Mouse (Mus musculus) embryonic facial prominence, embryonic 14.5 days (tissue): ENCODE data around the gene C1qtnf7. TPM values are rescaled to one million over a fixed set of nuclear protein-coding genes. Genes with fewer than 3 reads are reported as not detected.

Experiments
- ATAC-seq: fragments of 200-750 bp; cut with Nextera tagmentation; 2 replicates; pipeline ENCODE4 v1.8.0; 2017; ENCODE audit warnings: low read depth, moderate number of reproducible peaks, moderate TSS enrichment
- DNase-seq: peaks from one replicate; pipeline ENCODE4 v3.0.0-alpha.2; 2015; ENCODE audit warnings: low spot score
- H3K27ac ChIP-seq: fragments of 300-500 bp; sonication (generic); replicated peaks from 2 replicates; pipeline ENCODE4 v1.5.1; 2014; ENCODE audit warnings: low read depth, mild to moderate bottlenecking, low read length, moderate library complexity
- H3K27me3 ChIP-seq: fragments of 300-500 bp; sonication (generic); replicated peaks from 2 replicates; pipeline ENCODE4 v1.6.1; 2014; ENCODE audit warnings: low read length; ENCODE audit not compliant: control insufficient read depth, insufficient read depth
- H3K36me3 ChIP-seq: fragments of 300-500 bp; sonication (generic); 2 replicates; pipeline ENCODE4 v1.6.1; 2014; ENCODE audit warnings: low read length, mixed read lengths; ENCODE audit not compliant: control insufficient read depth, insufficient read depth
- H3K4me1 ChIP-seq: fragments of 300-500 bp; sonication (generic); 2 replicates; pipeline ENCODE4 v1.6.1; 2014; ENCODE audit warnings: antibody characterized with exemption, low read length; ENCODE audit not compliant: control insufficient read depth, insufficient read depth
- H3K4me2 ChIP-seq: fragments of 300-500 bp; sonication (generic); 2 replicates; pipeline ENCODE4 v1.6.1; 2014; ENCODE audit warnings: low read depth, mild to moderate bottlenecking, low read length, moderate library complexity, mixed read lengths
- H3K4me3 ChIP-seq: fragments of 300-500 bp; sonication (generic); 2 replicates; pipeline ENCODE4 v1.5.1; 2014; ENCODE audit warnings: low read depth, mild to moderate bottlenecking, low read length
- H3K9ac ChIP-seq: fragments of 300-500 bp; sonication (generic); 2 replicates; pipeline ENCODE4 v1.6.1; 2014; ENCODE audit warnings: low read depth, mild to moderate bottlenecking, low read length, moderate library complexity, mixed read lengths
- H3K9me3 ChIP-seq: fragments of 300-500 bp; sonication (generic); 2 replicates; pipeline ENCODE4 v1.6.1; 2016; ENCODE audit warnings: low read length; ENCODE audit not compliant: control insufficient read depth
- WGBS: fragments of 180-500 bp; shearing (Covaris S2); extraction: QIAGEN DNeasy Blood & Tissue Kit; methylation state at CpG from one replicate; pipeline ENCODE4 v1.1.7; 2014; 5-methylcytosine and 5-hydroxymethylcytosine counted together
- polyA plus RNA-seq: library from polyadenylated mRNA; unstranded; fragments of >200 nt; fragmentation: Nextera tagmentation; extraction: Ambion mirVana; gene quantifications from 2 replicates; pipeline ENCODE4 v1.2.1, GENCODE M21; 2014

C1qtnf7 gene
- polyA plus RNA-seq, 1 experiment from 2014 or later = 20.1 TPM

GRCm38 (mm10) chr5:43504243-43504786 is 11.0 kb upstream of the C1qtnf7 start:
- Histone ChIP-seq H3K9ac (no peak overlapping the region), H3K36me3 (no peaks in the 10 kb centered on the region), H3K4me2 (no peak overlapping the region), H3K27ac (no peak overlapping the region), H3K4me1 (peaks cover 3% of the 10 kb centered on the region; the same call in 1 of the 2 replicates), H3K27me3 (no peaks in the 10 kb centered on the region), H3K9me3 (no peaks in the 10 kb centered on the region), H3K4me3 (no peak overlapping the region)
- ATAC-seq (no peak), DNase-seq (no peak)
- 33% methylated on average over 2 of the region's 2 CpGs for WGBS

GRCm38 (mm10) chr5:43508470-43508869 is 6.9 kb upstream of the C1qtnf7 start:
- DNase-seq = no peak
- whole genome bisulfite sequencing = 44% methylated on average over 2 of the region's 2 CpGs
- no peaks in the 10 kb centered on the region for H3K36me3 ChIP-seq
- no peak overlapping the region for H3K4me3 ChIP-seq
- no peak for ATAC-seq
- H3K9me3 ChIP-seq = no peaks in the 10 kb centered on the region
- no peak overlapping the region for H3K4me2 ChIP-seq
- no peaks in the 10 kb centered on the region for H3K27me3 ChIP-seq
- no peak overlapping the region for H3K27ac ChIP-seq
- H3K4me1 ChIP-seq = peaks cover 3% of the 10 kb centered on the region; the same call in 1 of the 2 replicates
- no peak overlapping the region for H3K9ac ChIP-seq

GRCm38 (mm10) chr5:43508892-43509291 is 6.4 kb upstream of the C1qtnf7 start:
- Histone ChIP-seq H3K9me3 (no peaks in the 10 kb centered on the region), H3K27ac (no peak overlapping the region), H3K36me3 (no peaks in the 10 kb centered on the region), H3K27me3 (no peaks in the 10 kb centered on the region), H3K4me1 (peaks cover 3% of the 10 kb centered on the region; the same call in 1 of the 2 replicates), H3K9ac (no peak overlapping the region), H3K4me3 (no peak overlapping the region), H3K4me2 (no peak overlapping the region)
- DNase-seq = no peak
- ATAC-seq = no peak
- WGBS = 41% methylated on average over 1 of the region's 1 CpGs

GRCm38 (mm10) chr5:43511126-43511525 is 4.2 kb upstream of the C1qtnf7 start:
- no peak for ATAC-seq
- 80% methylated on average over 2 of the region's 2 CpGs for WGBS

GRCm38 (mm10) chr5:43516491-43516890 is 1.2 kb downstream of the C1qtnf7 start:
- H3K36me3 ChIP-seq = no peaks in the 10 kb centered on the region
- H3K9me3 ChIP-seq = no peaks in the 10 kb centered on the region
- peak overlapping the region; percentile 50 for H3K4me2 ChIP-seq
- H3K4me3 ChIP-seq = peak overlapping the region; percentile 34
- H3K27ac ChIP-seq = no peak overlapping the region
- DNase-seq = no peak
- no peaks in the 10 kb centered on the region; the same call in 1 of the 2 replicates for H3K4me1 ChIP-seq
- H3K9ac ChIP-seq = peak overlapping the region; percentile 47
- WGBS = 43% methylated on average over 7 of the region's 7 CpGs
- no peaks in the 10 kb centered on the region for H3K27me3 ChIP-seq
- no peak for ATAC-seq

More at GRCm38 (mm10) chr5:43511126-43511525, 4.2 kb upstream of the C1qtnf7 start:
- H3K27ac ChIP-seq = no peak overlapping the region
- H3K27me3 ChIP-seq = no peaks in the 10 kb centered on the region
- H3K4me1 ChIP-seq = no peaks in the 10 kb centered on the region; the same call in 1 of the 2 replicates
- H3K4me3 ChIP-seq = no peak overlapping the region
- H3K4me2 ChIP-seq = no peak overlapping the region
- no peaks in the 10 kb centered on the region for H3K9me3 ChIP-seq
- no peaks in the 10 kb centered on the region for H3K36me3 ChIP-seq
- no peak overlapping the region for H3K9ac ChIP-seq
- no peak for DNase-seq

GRCm38 (mm10) chr5:43517313-43517712 is 2.0 kb downstream of the C1qtnf7 start:
- Histone ChIP-seq H3K27ac (peak overlapping the region; percentile 48), H3K4me1 (no peaks in the 10 kb centered on the region; the same call in 1 of the 2 replicates), H3K9ac (peak overlapping the region; percentile 47; the same call in 1 of the 2 replicates), H3K27me3 (no peaks in the 10 kb centered on the region), H3K36me3 (no peaks in the 10 kb centered on the region), H3K4me3 (peak overlapping the region; percentile 34), H3K4me2 (peak overlapping the region; percentile 50), H3K9me3 (no peaks in the 10 kb centered on the region)
- ATAC-seq (peak; percentile 55; the same call in 1 of the 2 replicates), DNase-seq (no peak)
- WGBS = 78% methylated on average over 13 of the region's 13 CpGs

- ATAC-seq = no peak
Observed at GRCm38 (mm10) chr5:43519905-43520304, 4.6 kb downstream of the C1qtnf7 start.

GRCm38 (mm10) chr5:43521369-43521768 is 6.0 kb downstream of the C1qtnf7 start:
- DNase-seq = no peak
- Histone ChIP-seq H3K4me3 (no peak overlapping the region), H3K9me3 (no peaks in the 10 kb centered on the region), H3K4me1 (no peaks in the 10 kb centered on the region; the same call in 1 of the 2 replicates), H3K4me2 (no peak overlapping the region), H3K27ac (no peak overlapping the region), H3K9ac (no peak overlapping the region), H3K36me3 (no peaks in the 10 kb centered on the region), H3K27me3 (no peaks in the 10 kb centered on the region)
- ATAC-seq = no peak
- WGBS = 66% methylated on average over 7 of the region's 7 CpGs

More at GRCm38 (mm10) chr5:43519905-43520304, 4.6 kb downstream of the C1qtnf7 start:
- no peak overlapping the region for H3K4me2 ChIP-seq
- no peak overlapping the region for H3K9ac ChIP-seq
- DNase-seq = no peak
- H3K27ac ChIP-seq = no peak overlapping the region
- no peaks in the 10 kb centered on the region for H3K27me3 ChIP-seq
- no peaks in the 10 kb centered on the region for H3K36me3 ChIP-seq
- H3K4me3 ChIP-seq = no peak overlapping the region
- no peaks in the 10 kb centered on the region; the same call in 1 of the 2 replicates for H3K4me1 ChIP-seq
- H3K9me3 ChIP-seq = no peaks in the 10 kb centered on the region
- 82% methylated on average over 2 of the region's 2 CpGs for WGBS

- H3K36me3 ChIP-seq = no peaks in the 10 kb centered on the region
- no peaks in the 10 kb centered on the region for H3K9me3 ChIP-seq
- DNase-seq (peak; percentile 54), ATAC-seq (no peak)
- H3K4me1 ChIP-seq = no peaks in the 10 kb centered on the region; the same call in 1 of the 2 replicates
- no peak overlapping the region for H3K27ac ChIP-seq
- no peak overlapping the region for H3K4me2 ChIP-seq
- no peaks in the 10 kb centered on the region for H3K27me3 ChIP-seq
- no peak overlapping the region for H3K9ac ChIP-seq
- no peak overlapping the region for H3K4me3 ChIP-seq
- 29% methylated on average over 1 of the region's 1 CpGs for WGBS
Observed at GRCm38 (mm10) chr5:43522866-43523265, 7.5 kb downstream of the C1qtnf7 start.
